Mouse (Mus musculus) lung, postnatal 0 days (tissue): Measurements from ENCODE around the gene Trim44.

Source experiments
- CTCF ChIP-seq: IDR thresholded peaks from 2 replicates; pipeline ENCODE4 v1.5.1; 2016; ENCODE audit warnings: antibody characterized with exemption, mild to moderate bottlenecking
- EP300 ChIP-seq: IDR thresholded peaks from 2 replicates; pipeline ENCODE4 v1.6.1; 2016; ENCODE audit warnings: antibody characterized with exemption, mild to moderate bottlenecking, control low read depth

GRCm38 (mm10) chr2:102331932-102332331 is 75.7 kb downstream of the Trim44 start:
- TF ChIP-seq CTCF = no peak
- no peak for TF ChIP-seq EP300
